Mouse (Mus musculus) hindbrain, embryonic 10.5 days (tissue): ENCODE results near the gene Nfasc. TPM values are rescaled to one million over a fixed set of nuclear protein-coding genes. Genes with fewer than 3 reads are reported as not detected.
A peak's percentile ranks its signal among the peaks of the same experiment; 100 is the strongest.

Experiments used
- DNase-seq: peaks from one replicate; pipeline ENCODE4 v3.0.0-alpha.2; 2017; ENCODE audit warnings: low spot score
- H3K27ac ChIP-seq: fragments of 300-500 bp; sonication (generic); 2 replicates; pipeline ENCODE4 v1.5.1; 2016; ENCODE audit warnings: mild to moderate bottlenecking, moderate library complexity
- H3K27me3 ChIP-seq: fragments of 300-500 bp; sonication (generic); 2 replicates; pipeline ENCODE4 v1.6.1; 2016; ENCODE audit warnings: mild to moderate bottlenecking; ENCODE audit not compliant: poor library complexity, insufficient read depth, severe bottlenecking
- H3K36me3 ChIP-seq: fragments of 300-500 bp; sonication (generic); 2 replicates; pipeline ENCODE4 v1.6.1; 2016; ENCODE audit warnings: mild to moderate bottlenecking, moderate library complexity
- H3K4me1 ChIP-seq: fragments of 300-500 bp; sonication (generic); replicated peaks from 2 replicates; pipeline ENCODE4 v1.6.1; 2016; ENCODE audit warnings: mild to moderate bottlenecking
- H3K4me3 ChIP-seq: fragments of 300-500 bp; sonication (generic); 2 replicates; pipeline ENCODE4 v1.5.1; 2016; ENCODE audit warnings: mild to moderate bottlenecking, moderate library complexity
- H3K9me3 ChIP-seq: fragments of 300-500 bp; sonication (generic); 2 replicates; pipeline ENCODE4 v1.6.1; 2016; ENCODE audit warnings: mild to moderate bottlenecking, moderate library complexity
- WGBS: fragments of 180-500 bp; shearing (Covaris S2); methylation state at CpG from one replicate; pipeline ENCODE4 v1.1.7; 2016; 5-methylcytosine and 5-hydroxymethylcytosine counted together
- polyA plus RNA-seq: library from polyadenylated mRNA; unstranded; fragments of >200 nt; fragmentation: Nextera tagmentation; extraction: Ambion mirVana; gene quantifications from 2 replicates; pipeline ENCODE4 v1.2.1, GENCODE M21; 2016

Nfasc gene
- polyA plus RNA-seq, 1 experiment from 2014 or later = 39.2 TPM

DNA sequence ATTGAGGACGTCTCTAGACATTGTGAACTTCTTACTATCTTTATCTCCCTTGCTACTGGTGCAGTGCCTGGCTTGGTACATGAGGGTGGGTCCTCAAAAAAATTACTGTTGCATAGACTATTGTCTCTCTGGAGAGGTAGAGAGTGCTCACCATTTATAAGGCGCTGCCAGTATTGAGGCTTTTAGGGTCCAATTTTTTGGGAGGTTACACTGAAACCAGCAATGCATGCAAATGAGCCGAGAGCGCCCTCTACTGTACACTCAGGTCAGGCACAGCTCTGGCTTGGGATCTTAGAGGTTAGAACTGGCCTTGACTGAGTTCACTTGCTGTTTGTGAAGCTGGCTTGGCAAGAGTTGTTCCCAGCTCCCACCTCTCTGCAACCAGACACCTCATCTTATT is 147.0 kb downstream of the Nfasc start:
- 15% methylated on average over 4 of the region's 4 CpGs for WGBS
- H3K9me3 ChIP-seq = no peaks in the 10 kb centered on the region
- peaks cover 19% of the 10 kb centered on the region for H3K36me3 ChIP-seq
- H3K27me3 ChIP-seq = peaks cover 29% of the 10 kb centered on the region
- peak overlapping the region; percentile 72 for H3K27ac ChIP-seq
- peaks cover 26% of the 10 kb centered on the region for H3K4me1 ChIP-seq
- no peak overlapping the region for H3K4me3 ChIP-seq
- DNase-seq = peak; percentile 73

DNA sequence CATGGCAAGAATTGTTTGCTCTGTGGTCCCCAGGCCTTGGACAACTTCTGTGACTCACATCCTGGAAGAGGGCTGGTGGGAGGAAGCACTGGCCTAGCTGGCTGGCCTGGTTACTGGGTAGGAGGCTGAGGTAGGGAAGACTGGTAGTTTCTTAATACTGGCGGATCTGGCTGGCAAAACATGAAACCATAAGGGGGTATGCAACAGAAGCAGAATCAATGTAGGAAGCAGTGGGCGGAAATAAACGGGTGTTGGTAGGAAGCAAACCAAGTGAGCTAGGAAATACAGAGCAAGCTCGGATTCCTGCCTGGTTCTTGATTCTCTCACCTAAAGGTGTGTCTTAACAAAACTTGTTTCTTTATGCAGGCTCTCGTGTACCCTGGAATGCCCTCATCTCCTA is 149.5 kb downstream of the Nfasc start:
- no peaks in the 10 kb centered on the region for H3K9me3 ChIP-seq
- H3K27me3 ChIP-seq = peaks cover 14% of the 10 kb centered on the region
- WGBS = 90% methylated on average over 5 of the region's 5 CpGs
- no peak for DNase-seq
- H3K27ac ChIP-seq = no peak overlapping the region
- no peak overlapping the region for H3K4me3 ChIP-seq
- peaks cover 33% of the 10 kb centered on the region for H3K4me1 ChIP-seq
- H3K36me3 ChIP-seq = peaks cover 5% of the 10 kb centered on the region; the same call in 1 of the 2 replicates

DNA sequence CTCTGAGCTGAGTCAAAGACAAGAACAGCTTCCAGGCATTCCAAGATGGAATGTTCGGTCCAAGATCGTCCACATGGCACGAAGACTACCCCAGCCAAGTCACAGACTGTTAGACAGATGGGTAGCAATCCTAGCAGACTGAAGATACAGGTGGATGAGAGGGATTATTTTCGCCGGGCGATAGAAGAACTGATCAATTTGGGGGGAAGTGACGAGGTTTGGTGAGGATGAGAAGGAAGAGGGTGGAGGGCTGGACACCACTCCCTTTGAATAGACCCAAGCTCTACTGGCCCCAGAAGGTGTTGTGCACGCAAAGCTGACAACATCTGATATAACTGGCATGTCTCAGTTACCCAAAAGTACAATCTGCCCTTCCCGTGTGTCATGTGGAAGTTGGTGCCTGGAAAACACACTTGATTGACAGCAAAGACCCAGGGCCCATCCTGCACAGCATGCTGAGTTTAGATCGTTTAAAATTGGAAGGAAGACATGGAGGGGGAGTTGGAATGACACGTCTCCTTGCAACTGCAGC is 150.1 kb downstream of the Nfasc start:
- Histone ChIP-seq H3K27me3 (peaks cover 7% of the 10 kb centered on the region), H3K27ac (no peak overlapping the region), H3K36me3 (0 out of 2 replicates have a peak, but pooled peaks cover under 1% of the 10 kb centered on the region), H3K9me3 (no peaks in the 10 kb centered on the region), H3K4me1 (peaks cover 38% of the 10 kb centered on the region), H3K4me3 (no peak overlapping the region)
- 88% methylated on average over 11 of the region's 11 CpGs for WGBS
- DNase-seq = no peak

DNA sequence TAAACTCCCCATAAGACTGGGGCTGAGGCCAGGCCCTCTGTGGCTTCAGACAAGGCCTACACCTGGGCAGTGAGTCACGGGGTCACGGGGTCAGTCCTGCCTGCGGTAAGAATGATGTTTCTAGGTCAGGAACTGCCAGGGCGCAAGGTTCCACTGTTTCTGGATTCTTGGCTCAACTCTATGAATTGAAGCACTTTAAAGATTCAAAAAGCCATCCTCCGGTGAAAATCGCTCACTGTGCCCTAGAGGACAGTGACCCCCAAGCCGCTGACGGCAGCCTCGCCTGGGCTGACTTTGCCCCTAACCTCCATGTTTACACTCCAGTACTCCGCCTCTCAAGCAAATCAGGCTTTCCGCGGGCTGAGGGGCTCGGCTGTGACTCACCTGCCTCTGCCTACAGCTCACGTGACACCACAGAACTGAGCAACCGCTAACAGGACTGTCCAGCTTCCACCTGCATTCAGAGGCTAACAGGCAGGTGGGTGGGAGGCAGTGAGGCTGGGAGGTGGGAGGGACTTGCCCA is 154.9 kb downstream of the Nfasc start:
- Histone ChIP-seq H3K27ac (no peak overlapping the region), H3K9me3 (no peaks in the 10 kb centered on the region), H3K4me1 (peaks cover 57% of the 10 kb centered on the region), H3K4me3 (no peak overlapping the region), H3K36me3 (no peaks in the 10 kb centered on the region), H3K27me3 (no peaks in the 10 kb centered on the region)
- WGBS = 53% methylated on average over 15 of the region's 15 CpGs
- no peak for DNase-seq

DNA sequence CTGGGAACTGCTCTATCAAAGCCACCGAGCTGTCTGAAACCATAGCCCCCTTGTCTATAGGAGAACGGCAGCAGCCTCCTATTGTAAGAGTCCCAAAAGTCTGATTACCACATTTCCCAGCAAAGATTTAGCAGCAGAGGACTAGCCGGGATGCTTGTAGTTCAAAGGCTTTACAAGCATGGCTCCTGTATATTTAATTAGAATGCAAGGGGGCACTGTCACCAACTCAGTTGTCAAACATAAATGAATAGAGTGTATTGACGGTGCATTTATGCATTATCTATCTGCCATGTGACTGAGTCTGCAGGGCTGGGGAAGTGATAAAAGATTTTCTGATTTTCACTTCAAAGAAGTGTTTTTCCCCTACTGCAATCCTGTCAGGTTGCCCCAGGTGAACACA is 156.2 kb downstream of the Nfasc start:
- H3K36me3 ChIP-seq = no peaks in the 10 kb centered on the region
- H3K27me3 ChIP-seq = no peaks in the 10 kb centered on the region
- H3K4me3 ChIP-seq = no peak overlapping the region
- peak overlapping the region; percentile 23; the same call in 1 of the 2 replicates for H3K27ac ChIP-seq
- DNase-seq = no peak
- H3K4me1 ChIP-seq = peaks cover 71% of the 10 kb centered on the region
- WGBS = 60% methylated on average over 4 of the region's 4 CpGs
- H3K9me3 ChIP-seq = no peaks in the 10 kb centered on the region

DNA sequence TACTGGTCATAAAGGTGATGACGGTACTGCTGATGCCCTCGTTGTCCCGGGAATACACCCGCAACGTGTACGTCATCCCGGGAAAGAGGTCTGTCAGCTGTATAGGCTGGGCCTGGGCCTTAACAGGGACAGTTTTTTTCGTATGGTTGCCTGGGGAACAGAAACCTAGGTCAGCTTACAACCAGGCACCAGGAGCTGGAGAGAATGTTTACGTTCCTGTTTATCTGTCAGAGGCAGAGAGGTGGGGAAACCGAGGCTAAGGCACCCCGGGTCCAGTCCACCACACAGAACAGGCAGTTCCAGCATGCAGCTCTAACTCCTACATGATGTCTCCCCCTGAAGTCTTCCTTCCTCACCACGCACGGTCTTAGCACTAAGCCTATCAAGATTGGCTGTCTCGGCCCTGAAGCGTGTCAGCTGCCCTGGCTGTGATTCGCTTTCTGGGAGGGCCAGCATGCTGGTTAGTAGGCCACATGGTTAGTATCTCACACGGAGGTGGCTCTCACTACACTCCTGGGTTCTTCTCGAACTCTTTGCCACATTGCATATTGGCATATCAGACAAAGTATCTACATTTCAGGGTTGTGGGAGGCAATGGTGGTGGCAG is 158.5 kb downstream of the Nfasc start:
- H3K4me3 ChIP-seq = no peak overlapping the region

DNA sequence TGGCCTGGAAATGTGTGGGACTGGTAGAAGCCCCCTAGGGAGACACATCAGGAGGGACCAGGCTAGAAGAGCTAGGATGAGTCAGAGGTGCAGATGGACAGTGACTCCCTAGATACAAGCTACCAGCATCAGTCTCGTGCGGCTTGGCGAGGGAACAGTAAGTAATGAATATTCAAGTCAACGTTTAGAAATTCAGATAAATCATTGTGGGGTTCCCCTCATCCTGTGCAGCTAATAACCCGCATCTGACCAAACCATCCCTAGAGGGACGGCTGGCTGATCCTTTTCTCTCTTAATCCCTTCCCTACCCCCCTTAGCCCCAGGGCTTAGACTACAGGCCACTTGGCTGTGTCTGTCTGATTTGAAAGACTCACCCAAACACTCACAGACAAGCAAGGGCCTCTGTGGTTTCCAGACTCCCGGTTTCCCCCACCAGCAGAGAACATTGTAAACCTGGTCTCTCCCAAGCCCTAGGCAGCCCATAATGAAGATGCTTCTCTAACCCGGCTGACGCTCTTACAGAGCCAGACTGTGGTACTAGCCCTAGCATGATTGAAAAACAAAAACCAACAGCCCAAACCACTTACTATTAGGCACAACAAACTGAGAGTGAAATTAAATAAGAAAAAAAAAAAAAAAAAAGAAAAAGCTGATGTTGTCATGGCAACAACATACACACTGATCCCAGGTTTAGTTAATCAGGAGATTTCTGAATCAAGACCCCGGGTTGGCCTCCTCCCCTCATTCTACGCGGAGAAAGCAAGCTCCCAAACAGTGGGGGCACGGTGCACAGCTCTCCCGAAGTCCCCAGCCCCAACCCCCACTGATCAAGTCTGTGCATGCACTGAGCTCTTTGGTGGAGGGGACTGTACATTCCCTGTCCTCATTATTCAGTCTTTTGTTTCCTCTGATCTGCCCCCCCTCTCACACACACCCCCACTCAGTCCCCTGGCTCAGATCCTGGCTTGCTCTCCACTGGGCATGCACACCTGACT is 159.5 kb downstream of the Nfasc start:
- Histone ChIP-seq H3K4me3 (no peak overlapping the region), H3K4me1 (peaks cover 87% of the 10 kb centered on the region), H3K9me3 (no peaks in the 10 kb centered on the region), H3K27me3 (no peaks in the 10 kb centered on the region), H3K27ac (peak overlapping the region; percentile 82), H3K36me3 (no peaks in the 10 kb centered on the region)
- no peak for DNase-seq
- WGBS = 46% methylated on average over 14 of the region's 14 CpGs

More for the DNA sequence above, 158.5 kb downstream of the Nfasc start:
- DNase-seq = no peak
- H3K9me3 ChIP-seq = no peaks in the 10 kb centered on the region
- H3K27ac ChIP-seq = peak overlapping the region; percentile 82
- H3K4me1 ChIP-seq = peaks cover 91% of the 10 kb centered on the region
- H3K27me3 ChIP-seq = no peaks in the 10 kb centered on the region
- no peaks in the 10 kb centered on the region for H3K36me3 ChIP-seq
- WGBS = 84% methylated on average over 18 of the region's 18 CpGs

DNA sequence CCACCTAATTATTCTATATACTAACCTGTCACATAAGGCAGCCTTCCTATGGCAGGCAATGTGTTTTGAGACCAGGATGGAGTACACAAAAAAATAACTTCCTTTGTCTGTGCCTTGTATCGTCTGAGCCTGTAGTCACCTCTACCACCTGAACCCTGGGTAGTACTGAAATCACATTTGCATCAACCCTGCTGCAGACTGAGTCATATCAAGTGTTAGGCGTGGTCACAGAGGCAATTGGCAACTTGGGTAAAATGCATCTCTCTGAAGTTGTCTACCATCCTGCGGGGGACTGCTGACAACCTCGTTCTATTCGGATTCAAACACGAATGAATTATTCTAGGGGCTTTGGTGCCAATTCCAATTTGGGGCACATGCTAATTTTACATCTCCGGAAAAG is 161.5 kb downstream of the Nfasc start:
- Histone ChIP-seq H3K4me1 (peaks cover 67% of the 10 kb centered on the region), H3K27me3 (no peaks in the 10 kb centered on the region), H3K9me3 (no peaks in the 10 kb centered on the region), H3K36me3 (no peaks in the 10 kb centered on the region), H3K4me3 (no peak overlapping the region), H3K27ac (0 out of 2 replicates have a peak overlapping the region, but pooled peaks have one; percentile 35)
- WGBS = 93% methylated on average over 7 of the region's 7 CpGs
- DNase-seq = no peak

DNA sequence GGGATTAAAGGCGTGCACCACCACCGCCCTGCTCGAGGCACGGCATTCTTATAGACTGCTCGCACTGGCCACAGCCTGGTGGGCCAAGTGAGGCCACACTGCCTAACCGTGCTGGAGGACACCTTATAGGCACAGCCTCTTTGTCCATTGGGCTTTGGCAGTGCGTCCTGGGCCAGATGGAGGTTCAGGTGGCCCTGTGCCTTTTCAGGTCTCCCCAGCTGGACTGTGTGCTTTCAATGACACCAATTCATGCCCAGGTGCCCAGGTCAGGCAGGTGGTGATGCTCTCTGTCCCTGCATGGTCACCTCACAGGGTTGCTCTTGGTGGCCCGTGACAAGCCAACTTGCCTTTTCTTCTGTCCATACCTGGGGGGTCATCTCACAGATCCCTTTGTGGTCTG is 164.8 kb downstream of the Nfasc start:
- H3K27ac ChIP-seq = no peak overlapping the region
- WGBS = 93% methylated on average over 8 of the region's 8 CpGs
- no peak overlapping the region for H3K4me3 ChIP-seq
- DNase-seq = no peak
- H3K36me3 ChIP-seq = 0 out of 2 replicates have a peak, but pooled peaks cover 3% of the 10 kb centered on the region
- H3K9me3 ChIP-seq = no peaks in the 10 kb centered on the region
- H3K27me3 ChIP-seq = no peaks in the 10 kb centered on the region
- H3K4me1 ChIP-seq = peaks cover 46% of the 10 kb centered on the region

DNA sequence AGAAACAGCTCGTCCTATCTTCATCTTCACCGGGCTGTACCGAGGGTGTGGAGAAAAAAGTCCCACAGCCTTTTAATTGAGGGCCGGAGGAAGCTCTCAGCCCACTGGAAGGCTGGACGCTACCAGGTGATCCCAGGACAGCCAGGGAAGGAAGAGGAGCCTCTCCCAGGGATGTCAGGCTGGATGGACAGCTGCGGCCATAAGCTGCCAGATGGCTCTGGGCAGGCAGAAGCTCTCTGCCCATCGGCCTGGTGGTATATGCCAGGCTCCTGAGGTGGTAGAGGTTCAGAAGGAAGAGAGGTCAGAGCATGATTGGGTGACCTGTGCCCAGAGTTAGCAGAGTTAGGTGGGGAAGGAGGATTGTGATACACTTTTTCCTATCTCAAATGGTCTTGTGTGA is 168.7 kb downstream of the Nfasc start:
- no peaks in the 10 kb centered on the region for H3K9me3 ChIP-seq
- H3K36me3 ChIP-seq = 0 out of 2 replicates have a peak, but pooled peaks cover 3% of the 10 kb centered on the region
- H3K4me1 ChIP-seq = peaks cover 32% of the 10 kb centered on the region
- H3K4me3 ChIP-seq = no peak overlapping the region
- peak overlapping the region; percentile 46; the same call in 1 of the 2 replicates for H3K27ac ChIP-seq
- 89% methylated on average over 7 of the region's 7 CpGs for WGBS
- DNase-seq = no peak
- no peaks in the 10 kb centered on the region; the same call in 1 of the 2 replicates for H3K27me3 ChIP-seq

DNA sequence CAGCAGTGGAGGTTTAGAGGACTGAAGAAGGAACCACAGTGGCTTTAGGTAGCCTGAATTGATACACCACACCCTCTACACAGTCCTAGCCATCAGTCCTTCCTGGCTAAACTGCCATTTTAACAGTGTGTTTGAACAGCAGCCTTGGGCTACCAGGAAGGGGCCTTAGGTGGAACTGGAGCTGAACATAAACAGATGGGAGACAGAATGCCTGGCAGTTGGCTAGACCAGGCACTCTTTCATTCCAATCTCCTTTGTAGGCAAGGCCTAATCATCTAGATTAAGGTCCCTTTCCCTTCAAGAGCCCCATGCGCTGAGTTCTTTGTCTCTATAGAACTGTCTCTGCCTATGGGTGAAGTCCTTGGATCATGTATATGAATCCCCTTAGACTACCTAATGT is 170.0 kb downstream of the Nfasc start:
- Histone ChIP-seq H3K4me1 (peaks cover 41% of the 10 kb centered on the region), H3K27me3 (no peaks in the 10 kb centered on the region; the same call in 1 of the 2 replicates), H3K36me3 (0 out of 2 replicates have a peak, but pooled peaks cover 3% of the 10 kb centered on the region), H3K9me3 (no peaks in the 10 kb centered on the region), H3K27ac (0 out of 2 replicates have a peak overlapping the region, but pooled peaks have one; percentile 70), H3K4me3 (no peak overlapping the region)
- DNase-seq = no peak
- 98% methylated on average over 1 of the region's 1 CpGs for WGBS

DNA sequence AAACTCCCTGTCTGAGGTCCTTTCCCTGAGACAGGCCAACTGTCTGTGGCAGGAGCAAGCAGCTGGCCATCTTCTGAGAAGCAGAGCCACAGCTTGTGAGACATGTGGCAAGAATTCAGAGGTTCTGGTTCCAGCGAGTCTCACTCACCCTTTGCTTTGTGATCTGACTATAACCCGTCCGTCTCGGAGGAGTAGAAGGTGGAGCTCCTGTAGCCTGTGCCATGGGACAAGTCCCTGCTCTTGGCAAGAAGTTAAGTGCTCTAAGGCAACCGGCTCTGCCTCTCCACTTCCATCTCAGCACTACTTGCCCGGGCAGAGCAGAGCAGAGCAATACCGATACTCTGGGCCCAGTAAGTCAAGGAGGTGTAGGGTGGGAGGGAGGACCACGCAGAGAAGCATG is 170.7 kb downstream of the Nfasc start:
- peak overlapping the region; percentile 70 for H3K27ac ChIP-seq
- DNase-seq = no peak
- no peaks in the 10 kb centered on the region; the same call in 1 of the 2 replicates for H3K27me3 ChIP-seq
- WGBS = 88% methylated on average over 8 of the region's 8 CpGs
- no peak overlapping the region for H3K4me3 ChIP-seq
- peaks cover 41% of the 10 kb centered on the region for H3K4me1 ChIP-seq
- H3K36me3 ChIP-seq = 0 out of 2 replicates have a peak, but pooled peaks cover 3% of the 10 kb centered on the region
- no peaks in the 10 kb centered on the region for H3K9me3 ChIP-seq
